Mouse (Mus musculus) T-cell, adult 2 months (primary cell): ENCODE data around the gene Zfp1.
A peak's percentile ranks its signal among the peaks of the same experiment; 100 is the strongest.

ENCODE experiments used
- DNase-seq: peaks from one replicate; pipeline ENCODE4 v3.0.0; 2022; ENCODE audit warnings: low spot score

The Zfp1 gene

DNA sequence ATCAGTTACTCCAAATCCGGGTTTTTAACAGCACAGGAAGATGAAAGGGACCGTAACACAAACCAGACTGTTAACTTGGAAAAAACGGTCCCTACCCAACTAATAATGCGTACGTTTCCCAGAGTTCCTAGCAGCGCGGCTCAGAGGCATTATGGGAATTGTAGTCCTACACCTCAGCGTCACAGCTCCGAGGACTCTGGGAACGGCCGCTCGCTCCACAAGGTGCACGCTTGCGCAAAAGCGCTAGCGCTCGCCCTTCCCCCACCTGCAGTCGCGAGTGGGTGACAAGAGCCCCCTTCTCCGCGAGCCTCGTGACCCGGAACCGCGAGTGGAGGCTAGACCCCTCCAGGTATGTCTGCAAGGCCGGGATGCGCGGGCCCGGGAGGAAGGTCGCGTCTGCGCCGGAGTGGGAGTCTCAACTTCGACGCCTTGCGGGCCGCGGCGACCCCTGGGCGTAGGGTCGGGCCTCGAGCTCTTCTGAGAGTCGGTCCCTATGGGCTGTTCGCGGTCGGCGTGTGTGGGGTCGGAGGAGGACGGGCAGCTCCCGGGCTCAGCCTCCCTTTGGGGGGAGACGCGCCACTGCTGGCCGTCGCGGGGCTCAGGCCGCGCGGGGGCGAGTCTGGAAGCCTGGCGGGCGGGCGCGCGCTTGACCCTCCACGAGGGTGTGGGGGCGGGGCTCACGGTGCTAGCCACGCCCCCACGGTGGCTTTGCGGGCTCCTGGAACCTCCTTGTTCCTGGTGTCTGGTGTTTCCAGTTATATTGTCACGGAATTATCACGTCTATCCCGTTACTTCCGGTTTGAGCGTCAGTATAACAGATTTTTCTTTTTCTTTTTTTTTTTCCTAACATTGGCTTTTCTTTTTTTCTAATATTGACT is at the start of gene Zfp1:
Gene Zfp1, plus strand, starts transcription at position 138 of the 878 bp plus-strand sequence.
- DNase-seq = peak; percentile 92

GRCm38 (mm10) chr8:111594044-111594840 is 49.0 kb upstream of the Zfp1 start:
- DNase-seq = peak; percentile 20

DNA sequence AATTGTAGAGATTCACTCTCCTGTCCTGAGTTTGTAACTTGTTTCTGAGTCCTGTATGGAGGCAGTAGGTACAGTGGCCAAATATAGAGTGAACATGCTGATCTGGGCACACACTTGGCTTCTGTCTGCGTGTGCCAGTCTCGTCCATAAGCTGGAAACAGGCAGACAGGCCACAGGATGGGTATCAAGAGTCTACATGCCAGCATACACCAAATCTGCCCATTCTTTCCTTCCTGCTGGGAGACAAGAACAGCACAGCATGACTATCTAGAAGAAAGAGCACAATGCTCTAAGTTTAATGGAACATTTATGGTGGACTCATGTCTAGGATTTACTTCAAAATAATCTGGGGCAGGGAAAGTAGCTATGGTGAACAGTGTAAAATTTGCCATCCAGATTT is 48.2 kb upstream of the Zfp1 start:
- no peak for DNase-seq

- peak; percentile 91 for DNase-seq
Measured at GRCm38 (mm10) chr8:111595712-111596484, 47.3 kb upstream of the Zfp1 start.

DNA sequence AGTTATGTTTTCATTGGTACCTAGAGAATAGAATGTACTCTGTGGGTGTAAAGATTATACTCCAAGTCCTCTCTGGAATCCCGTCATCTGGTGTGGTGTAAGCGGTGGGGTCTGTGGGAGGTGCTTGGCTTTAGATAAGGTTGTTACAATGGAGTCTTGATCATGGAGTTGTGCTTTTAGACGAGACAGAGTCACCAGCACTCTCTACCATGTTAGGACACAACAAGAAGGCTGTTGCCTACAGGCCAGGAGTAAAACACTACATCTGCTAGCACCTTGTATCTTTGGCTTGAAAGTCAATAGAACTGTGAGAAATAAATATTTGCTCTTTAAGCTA is 46.7 kb upstream of the Zfp1 start:
- no peak for DNase-seq

DNA sequence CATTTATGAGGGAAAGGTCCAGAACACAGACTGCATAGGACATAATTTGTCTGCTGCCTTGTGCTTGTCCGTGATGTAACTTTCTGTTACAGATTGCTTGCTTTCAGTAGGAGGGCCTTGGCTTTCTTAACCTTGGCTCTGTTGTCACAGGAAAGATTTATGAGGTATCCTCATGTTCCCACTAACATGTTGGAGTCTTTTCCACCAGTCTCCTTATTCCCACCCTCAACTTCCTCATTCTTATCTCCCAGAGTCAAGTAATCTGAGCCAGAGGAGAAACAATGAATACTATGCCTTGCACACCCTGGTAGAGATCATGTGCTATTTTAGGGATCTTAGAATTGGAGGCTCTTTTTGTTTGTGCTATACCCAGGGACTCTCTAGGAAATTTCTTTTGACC is 45.9 kb upstream of the Zfp1 start:
- DNase-seq = no peak

DNA sequence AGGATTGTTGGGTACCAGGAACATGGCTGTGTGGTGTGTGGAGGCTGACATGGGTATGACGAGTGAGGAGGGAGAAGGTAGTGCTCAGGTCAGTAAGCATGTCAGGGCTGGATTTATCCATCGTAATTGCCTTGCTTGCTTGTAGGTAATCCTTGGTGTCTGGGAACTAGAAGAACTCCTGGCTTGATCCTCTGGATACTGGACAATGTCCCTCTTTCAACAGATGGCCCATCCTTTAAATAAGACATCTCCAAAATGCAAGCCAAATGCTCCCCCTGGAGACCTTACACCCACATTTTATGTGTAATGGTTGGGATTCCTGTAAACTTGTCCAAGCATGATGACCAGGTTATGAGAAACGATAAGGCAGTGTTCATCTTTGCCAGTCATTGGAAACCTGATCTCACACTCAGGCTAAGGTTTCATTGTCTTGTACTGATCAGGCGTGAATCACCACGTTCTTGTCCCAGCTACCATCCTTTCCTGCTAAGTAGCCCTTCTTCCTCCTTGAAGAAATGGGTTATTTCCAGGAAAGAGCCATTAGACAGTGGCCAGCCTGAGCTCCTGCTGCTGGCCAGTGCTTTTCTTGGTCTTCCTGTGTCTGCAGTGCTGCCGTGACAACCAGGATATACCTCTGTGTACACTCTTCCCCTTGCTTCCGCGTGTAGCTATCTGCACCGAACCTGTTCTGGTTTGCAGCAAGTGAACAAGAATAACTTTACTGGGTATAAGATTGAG is 43.3 kb upstream of the Zfp1 start:
- DNase-seq = no peak

- no peak for DNase-seq
Measured at GRCm38 (mm10) chr8:111602050-111602449, 41.2 kb upstream of the Zfp1 start.

GRCm38 (mm10) chr8:111604986-111605385 is 38.2 kb upstream of the Zfp1 start:
- DNase-seq = no peak

GRCm38 (mm10) chr8:111606961-111607360 is 36.2 kb upstream of the Zfp1 start:
- no peak for DNase-seq

- no peak for DNase-seq
Measured at GRCm38 (mm10) chr8:111607414-111607813, 35.8 kb upstream of the Zfp1 start.

DNA sequence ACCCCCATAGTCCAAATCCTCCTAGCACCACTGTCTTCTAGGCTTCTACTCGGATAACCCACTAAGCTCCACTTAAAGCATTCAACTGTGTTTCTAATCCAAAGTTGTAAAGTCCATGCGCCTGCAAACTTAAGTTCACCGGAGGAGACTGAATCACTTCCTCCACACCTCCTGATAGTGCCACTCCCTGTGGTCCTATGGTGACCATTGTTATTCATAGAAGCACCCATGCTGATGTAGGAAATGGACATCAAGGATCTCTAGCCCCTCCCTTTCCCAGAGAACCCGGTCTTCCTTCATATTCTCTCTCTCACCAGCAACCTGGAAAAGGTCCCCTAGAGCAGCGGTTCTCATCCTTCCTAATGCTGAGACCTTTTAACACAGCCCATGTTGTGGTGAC is 30.0 kb upstream of the Zfp1 start:
- DNase-seq = no peak

GRCm38 (mm10) chr8:111614786-111615701 is 28.2 kb upstream of the Zfp1 start:
- no peak for DNase-seq

DNA sequence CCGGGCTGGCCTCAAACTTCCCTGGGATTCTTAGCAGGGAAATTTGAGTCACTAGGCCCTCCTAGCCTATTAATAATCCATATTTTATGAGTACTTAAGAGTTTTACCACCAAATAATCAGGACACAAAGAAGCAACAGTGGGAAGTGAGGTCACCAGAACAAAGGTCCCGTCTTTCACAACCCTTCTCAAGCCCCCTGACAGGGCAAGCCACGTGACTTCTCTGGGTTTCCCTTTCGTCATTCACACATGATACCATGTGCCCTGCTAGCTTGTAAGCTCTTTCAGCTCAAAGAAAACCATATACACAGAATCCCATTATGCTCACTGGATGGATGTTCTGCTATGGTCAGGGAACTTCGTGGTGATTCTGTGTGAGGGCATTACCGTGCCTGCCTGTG is 25.4 kb upstream of the Zfp1 start:
- DNase-seq = no peak

- no peak for DNase-seq
Measured at GRCm38 (mm10) chr8:111618273-111618672, 24.9 kb upstream of the Zfp1 start.

DNA sequence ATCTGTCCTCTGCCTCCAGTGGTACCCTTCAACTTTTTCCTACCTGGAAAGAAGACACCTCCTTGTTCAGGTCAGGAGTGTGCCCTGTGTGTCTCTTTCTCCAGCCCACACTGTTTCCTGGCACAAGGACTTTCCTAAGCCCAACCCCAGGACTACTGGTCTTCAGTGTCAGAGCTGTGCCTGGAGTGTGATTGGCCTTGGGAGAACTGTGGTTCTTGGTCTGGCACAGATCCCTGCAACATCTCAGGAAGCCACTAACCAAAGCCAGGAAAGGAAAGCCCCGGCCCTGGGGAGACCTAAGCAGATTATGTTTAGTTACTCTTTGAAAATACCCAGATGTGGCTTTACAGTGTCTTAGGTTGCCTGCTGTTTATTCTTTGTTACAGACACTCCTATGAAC is 23.3 kb upstream of the Zfp1 start:
- DNase-seq = no peak

DNA sequence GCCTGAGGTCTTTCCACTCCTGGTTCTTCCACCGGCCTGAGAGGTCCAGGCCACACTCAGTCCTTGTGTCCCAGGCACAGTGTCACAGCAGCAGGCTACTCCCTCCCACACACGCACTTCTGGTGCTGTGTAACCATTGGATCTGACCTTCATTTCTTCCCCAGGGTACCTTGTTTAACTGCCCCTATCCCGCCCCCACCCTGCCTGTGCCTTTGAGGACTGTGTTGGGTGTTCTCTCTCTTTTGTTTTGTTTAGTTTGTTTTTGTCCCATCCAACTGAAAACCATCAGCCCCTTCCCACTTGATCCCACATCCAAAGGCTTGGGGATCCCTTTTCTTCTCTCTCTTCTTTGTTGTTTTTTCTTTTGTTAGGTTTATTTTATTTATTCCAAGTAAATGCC is 21.1 kb upstream of the Zfp1 start:
- DNase-seq = no peak

DNA sequence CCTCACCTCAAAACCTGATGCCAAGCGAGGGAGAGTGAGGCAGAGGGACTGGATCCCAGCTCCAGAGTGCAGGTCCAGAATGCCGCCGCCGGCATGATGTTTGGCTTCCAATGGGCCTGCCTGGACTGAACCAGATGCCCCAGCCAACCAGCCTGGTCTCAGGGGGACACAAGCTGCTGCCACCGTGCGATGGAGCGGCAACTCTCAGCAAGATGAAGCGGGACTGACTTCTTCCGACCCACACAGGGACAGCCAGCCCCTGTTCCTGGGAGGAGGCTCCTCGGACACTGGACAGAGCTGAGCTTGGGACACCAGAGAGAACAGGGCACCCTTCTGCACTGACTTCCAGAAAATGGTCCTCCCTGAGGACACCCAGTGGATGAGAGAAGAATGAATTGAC is 20.6 kb upstream of the Zfp1 start:
- no peak for DNase-seq

- DNase-seq = no peak
Measured at GRCm38 (mm10) chr8:111624081-111624852, 18.9 kb upstream of the Zfp1 start.

DNA sequence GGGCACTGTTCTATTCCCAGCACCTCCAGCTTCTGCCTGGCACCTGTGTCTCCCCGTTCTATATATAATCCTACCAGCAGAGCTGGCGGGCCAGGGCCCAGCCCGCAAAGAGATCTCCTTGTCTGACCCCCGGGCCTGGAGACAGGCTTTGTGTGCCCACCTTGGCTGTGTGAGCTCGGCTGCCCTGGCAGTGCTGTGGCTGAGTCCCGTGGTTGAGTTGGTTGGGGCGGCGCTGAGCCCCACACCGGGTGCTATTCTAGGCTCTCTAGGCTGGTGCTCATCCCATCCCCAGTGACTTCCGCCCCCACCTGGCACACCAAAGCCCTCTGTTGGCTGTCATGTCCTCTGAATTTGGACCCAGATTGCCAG is 18.4 kb upstream of the Zfp1 start:
- peak; percentile 27 for DNase-seq
